Mouse (Mus musculus) lung, embryonic 16.5 days (tissue): ENCODE data around the gene Kcmf1. TPM values are rescaled to one million over a fixed set of nuclear protein-coding genes. Genes with fewer than 3 reads are reported as not detected.

Experiments used
- polyA plus RNA-seq: library from polyadenylated mRNA; unstranded; fragments of >200 nt; fragmentation: Nextera tagmentation; extraction: Ambion mirVana; gene quantifications from 2 replicates; pipeline ENCODE4 v1.2.1, GENCODE M21; 2015

Kcmf1 gene
- polyA plus RNA-seq, 1 experiment from 2014 or later, result 30.6 TPM

Other genes with a start within 250 kb of the Kcmf1 start
- gene Tcf7l1, start 110.7 kb downstream of the Kcmf1 start, polyA plus RNA-seq, result 29.2 and 31.9 TPM in 2 replicates
- gene Tmsb10, start 58.8 kb upstream of the Kcmf1 start, polyA plus RNA-seq, result 2,242 and 2,568 TPM in 2 replicates